Mouse (Mus musculus) layer of hippocampus, postnatal 14 days (tissue): ENCODE data around the gene Agbl5. TPM values are rescaled to one million over a fixed set of nuclear protein-coding genes. Genes with fewer than 3 reads are reported as not detected.

Experiments used
- DNase-seq, 2 experiments: peaks; one replicate each; pipeline ENCODE4 v3.0.0; 2021 to 2022; ENCODE audit warnings: low spot score in 2 of 2, mixed read lengths in 1 of 2
- total RNA-seq, 2 experiments: library from RNA; stranded (reverse); gene quantifications; 2 replicates each; pipeline ENCODE4 v1.2.3; 2021

The Agbl5 gene
- total RNA-seq, 2 experiments from 2014 or later: 12.7 to 14.7 TPM

- no peak for DNase-seq
Measured at GRCm38 (mm10) chr5:30919831-30920614, 31.5 kb downstream of the Agbl5 start.

DNA sequence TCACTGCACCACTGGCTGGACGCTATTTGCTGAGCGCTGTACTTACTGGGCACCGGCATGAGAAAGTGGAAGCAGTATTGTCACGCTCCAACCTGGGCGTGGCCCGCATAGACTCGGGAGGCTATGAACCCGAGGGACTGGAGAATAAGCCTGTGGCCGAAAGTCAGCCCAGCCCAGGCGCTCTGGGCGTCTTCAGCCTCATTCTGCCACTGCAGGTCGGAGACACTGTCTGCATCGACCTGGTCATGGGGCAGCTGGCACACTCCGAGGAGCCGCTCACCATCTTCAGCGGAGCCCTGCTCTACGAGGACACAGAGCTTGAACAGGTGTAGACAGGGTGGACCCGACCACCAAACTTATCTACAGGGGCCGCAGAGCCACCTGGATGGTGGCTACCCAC lies 32.1 kb downstream of the Agbl5 start:
- DNase-seq: no peak

GRCm38 (mm10) chr5:30921256-30922033 lies 33.0 kb downstream of the Agbl5 start, which contains the start of gene Khk:
Gene Khk (plus strand): TSS chr5:30921431.
- DNase-seq: peak; percentile 84 to 86

DNA sequence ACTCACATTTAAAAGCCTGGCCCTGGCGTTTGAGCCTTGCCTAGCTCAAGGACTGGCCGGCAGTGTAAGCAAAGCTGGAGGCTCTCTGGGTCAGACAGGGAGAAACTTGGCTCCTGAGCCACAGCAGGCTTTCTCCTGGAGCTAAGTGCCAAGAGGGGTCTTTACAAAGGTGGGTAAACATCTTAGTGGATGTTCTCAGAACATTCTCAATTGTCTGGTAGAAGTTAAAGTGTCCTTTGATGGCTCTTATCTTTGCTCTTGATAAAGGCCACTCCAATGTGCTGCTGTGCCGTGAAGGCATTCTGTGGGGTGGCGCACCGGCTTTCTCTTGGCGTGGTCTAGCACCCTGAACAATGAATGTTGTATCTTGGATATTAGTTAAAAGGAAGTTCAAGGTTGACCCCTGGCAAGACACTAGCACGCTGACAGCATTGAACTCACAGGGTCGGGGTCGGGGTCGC lies 34.1 kb downstream of the Agbl5 start:
- DNase-seq: no peak

DNA sequence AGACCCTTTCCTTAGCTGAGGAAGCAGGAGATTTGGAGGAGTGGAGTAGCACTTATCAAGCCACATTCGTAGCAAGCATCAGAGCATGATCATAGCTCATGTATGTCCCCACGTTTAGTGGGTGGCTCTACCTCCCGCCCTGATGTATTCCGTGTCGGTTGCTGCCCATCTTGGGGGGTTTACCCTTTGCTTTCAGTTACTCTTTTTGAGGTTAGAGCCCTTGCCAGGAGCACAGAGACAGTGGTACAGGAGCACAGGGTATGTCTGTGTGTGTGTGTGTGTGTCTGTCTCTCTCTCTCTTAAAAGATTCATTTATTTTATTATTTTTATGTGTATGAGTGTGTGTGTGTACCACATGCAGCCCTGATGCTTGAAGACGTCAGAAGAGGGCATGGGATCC lies 34.6 kb downstream of the Agbl5 start:
- no peak for DNase-seq

DNA sequence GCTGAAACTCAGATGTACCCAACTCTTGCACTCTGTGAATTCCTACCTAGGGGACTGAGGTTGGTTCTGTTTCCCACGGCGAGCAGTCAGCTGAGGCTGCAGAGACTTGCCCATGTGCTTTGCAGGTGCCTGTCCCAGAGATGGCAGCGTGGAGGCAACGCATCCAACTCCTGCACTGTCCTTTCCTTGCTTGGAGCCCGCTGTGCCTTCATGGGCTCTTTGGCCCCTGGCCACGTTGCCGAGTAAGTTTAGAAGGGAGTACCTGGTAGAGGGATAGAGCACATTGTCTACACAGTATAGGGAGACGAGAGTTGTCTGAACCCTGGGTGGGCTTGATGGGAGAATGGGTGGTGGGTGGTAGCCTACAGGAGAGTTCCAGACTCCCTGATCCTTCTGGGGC lies 36.1 kb downstream of the Agbl5 start:
- no peak for DNase-seq

GRCm38 (mm10) chr5:30925217-30925616 lies 36.7 kb downstream of the Agbl5 start:
- no peak for DNase-seq

DNA sequence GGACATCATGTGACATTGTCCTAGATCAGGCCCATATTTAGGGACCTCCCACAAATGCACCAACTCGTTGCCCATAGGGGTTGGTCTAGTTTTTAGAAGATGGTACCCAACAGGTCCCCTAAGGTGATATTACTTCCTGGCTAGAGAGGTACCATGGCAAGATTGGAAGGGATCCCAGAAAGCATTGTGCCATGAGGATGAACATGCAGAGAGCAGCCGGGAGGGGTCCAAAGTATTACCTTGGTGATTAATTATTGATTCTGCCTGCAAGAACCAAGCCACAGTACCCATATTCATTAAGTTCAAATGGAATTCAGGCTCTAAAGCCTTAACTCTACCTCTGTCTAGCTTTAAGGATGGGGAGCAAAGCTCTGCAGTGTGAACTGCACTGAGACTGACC lies 37.6 kb downstream of the Agbl5 start:
- DNase-seq: no peak

DNA sequence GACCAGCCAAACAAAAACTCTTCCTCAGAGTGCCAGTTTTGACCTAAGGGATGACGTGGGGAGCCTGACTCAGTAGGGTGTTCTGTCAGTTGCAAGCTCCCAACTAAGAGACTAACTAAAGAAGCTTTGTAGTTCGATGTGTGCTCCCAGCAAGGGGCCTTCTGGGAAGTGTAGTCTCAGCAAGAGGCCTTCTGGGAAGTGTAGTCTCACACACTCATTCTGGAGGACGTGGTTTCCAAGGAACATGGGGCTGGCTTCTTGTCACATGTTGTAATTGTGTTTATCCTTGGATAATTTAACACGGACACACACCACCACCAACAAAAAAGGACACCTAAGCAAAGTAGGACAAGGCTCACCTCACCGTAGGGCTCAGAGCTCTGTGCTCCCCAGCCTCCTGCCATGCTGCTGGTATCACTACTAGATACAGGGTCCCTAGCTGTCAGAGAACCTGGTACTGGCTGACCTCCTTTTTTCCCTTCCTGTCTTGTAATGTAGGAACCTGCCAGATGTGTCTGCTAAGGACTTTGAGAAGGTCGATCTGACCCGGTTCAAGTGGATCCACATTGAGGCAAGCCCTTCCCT lies 39.5 kb downstream of the Agbl5 start:
- peak; percentile 41 to 71 for DNase-seq

DNA sequence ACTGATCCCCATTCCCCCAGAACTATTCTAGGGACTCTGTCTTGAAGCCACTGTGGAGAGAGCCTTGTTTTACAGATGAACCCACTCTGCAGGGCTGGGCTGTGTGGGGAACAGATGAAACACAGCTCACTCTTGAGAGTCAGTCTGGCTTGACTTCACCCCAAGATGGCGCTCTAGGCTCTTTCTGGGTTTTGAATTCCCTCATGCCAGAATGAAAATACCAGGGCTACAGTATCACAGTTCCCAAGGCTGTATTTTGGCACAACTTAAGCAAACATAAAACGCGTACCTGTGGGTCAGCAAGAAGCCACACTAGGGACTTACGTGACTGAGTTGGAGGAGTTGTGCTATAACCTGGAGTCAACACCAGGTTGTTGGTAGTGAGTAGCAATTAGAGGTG lies 41.6 kb downstream of the Agbl5 start:
- peak; percentile 80 to 87 for DNase-seq

DNA sequence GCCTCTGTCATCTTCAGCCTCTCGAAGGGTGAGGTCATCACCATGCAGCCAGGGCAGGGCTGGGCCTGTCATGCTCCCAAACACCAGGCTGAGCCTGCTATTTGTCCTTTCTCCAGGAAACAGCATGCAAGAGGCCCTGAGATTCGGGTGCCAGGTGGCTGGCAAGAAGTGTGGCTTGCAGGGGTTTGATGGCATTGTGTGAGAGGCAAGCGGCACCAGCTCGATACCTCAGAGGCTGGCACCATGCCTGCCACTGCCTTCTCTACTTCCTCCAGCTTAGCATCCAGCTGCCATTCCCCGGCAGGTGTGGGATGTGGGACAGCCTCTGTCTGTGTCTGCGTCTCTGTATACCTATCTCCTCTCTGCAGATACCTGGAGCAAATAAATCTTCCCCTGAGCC lies 42.4 kb downstream of the Agbl5 start:
- DNase-seq: peak in 1 of 2 experiments; percentile 3

DNA sequence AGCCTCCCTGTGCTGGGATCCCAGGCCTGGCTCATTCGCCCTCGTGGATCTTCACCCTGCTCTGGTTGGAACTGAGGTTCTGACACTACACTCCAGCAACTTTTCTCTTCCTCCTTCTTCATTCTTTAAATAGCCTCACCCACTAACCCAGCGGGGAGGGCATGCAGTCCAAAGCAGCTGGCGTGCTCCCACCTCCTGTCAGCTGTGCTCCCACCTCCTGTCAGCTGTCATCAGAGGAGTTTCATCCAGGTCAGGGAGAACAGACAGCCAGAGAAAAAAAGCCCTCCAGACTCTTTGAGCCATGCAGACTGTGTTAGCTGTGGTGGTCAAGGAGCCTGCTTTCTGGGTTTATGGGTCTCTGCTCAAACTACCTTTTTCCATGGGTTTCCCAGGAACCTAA lies 42.9 kb downstream of the Agbl5 start:
- no peak for DNase-seq

GRCm38 (mm10) chr5:30933705-30934104 lies 45.2 kb downstream of the Agbl5 start:
- DNase-seq: no peak

- peak in 1 of 2 experiments; percentile 18 for DNase-seq
Measured at GRCm38 (mm10) chr5:30934725-30935461, 46.4 kb downstream of the Agbl5 start.

DNA sequence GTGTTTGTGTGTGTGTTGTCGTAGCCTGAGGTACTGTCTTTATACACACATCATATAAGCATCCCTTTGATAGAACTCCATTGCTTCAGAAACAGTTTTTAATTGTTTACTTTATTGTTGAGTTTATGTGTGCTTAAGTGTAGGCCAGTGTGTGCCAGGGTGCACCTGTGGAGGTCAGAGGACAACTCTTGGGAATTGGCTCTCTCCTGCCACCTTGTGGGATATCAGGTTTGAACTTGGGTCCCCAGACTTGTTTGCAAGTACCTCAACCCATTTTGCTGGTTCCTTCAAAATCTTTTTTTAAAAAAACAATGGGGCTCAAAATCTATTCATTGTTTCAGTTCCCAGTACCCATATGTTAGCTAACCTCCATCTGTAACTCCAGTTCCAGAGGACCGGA lies 54.5 kb downstream of the Agbl5 start:
- no peak for DNase-seq

- no peak for DNase-seq
Measured at GRCm38 (mm10) chr5:30944344-30944743, 55.9 kb downstream of the Agbl5 start.

- peak in 1 of 2 experiments; percentile 61 for DNase-seq
Measured at GRCm38 (mm10) chr5:30944956-30945781, 56.7 kb downstream of the Agbl5 start, which contains the start of gene Cgref1. Gene Cgref1 (minus strand): TSS chr5:30945591.

GRCm38 (mm10) chr5:30948620-30949019 lies 60.1 kb downstream of the Agbl5 start:
- DNase-seq: no peak

GRCm38 (mm10) chr5:30949654-30950326 lies 61.3 kb downstream of the Agbl5 start:
- DNase-seq: peak; percentile 91 to 96

- DNase-seq: no peak
Measured at GRCm38 (mm10) chr5:30950451-30950850, 62.0 kb downstream of the Agbl5 start.
